Mouse (Mus musculus): ENCODE data around the gene Nxpe5.

DNA sequence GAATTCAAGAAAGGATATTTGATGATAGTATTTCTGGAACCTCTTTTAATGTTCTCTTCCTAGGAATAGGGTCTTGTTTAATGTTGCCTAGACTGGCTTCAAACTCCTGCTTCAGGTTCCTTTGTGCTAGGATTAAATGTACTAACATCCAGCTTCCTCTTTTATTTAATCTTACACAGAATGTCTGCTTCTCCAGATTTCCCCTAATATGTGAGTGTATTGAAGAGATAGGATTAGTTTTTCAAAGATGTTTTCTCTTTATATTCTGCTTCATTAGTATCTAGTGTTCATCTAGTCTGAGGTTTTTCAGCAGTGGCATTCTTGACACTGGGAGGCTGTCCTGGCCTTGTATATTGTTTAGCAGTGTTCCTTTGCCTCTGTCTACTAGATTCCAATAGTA lies 68.5 kb downstream of the Nxpe5 start:
- TF ChIP-seq CTCF (IDR thresholded peaks at IDR 0.05; ENCODE audit: low read depth), result no peak
- no peak for TF ChIP-seq EP300 (IDR thresholded peaks at IDR 0.05; ENCODE audit: low read depth)

All from liver, embryonic 14.5 days (tissue).